8 mouse cellular contexts compared by ENCODE assay signal in genomic region chr8:57320851-57321743, GRCm38 (mm10). TPM values are rescaled to one million over a fixed set of nuclear protein-coding genes. Genes with fewer than 3 reads are reported as not detected.
DNase-seq lines count a peak whose midpoint lies in the region; ATAC-seq and TF ChIP-seq lines count a peak whose summit lies in the region.

Gene Hand2 (plus strand): TSS chr8:57320983.

- H3K27me3 ChIP-seq in intestine, embryonic 15.5 days (replicated peaks) = peaks cover 45% of the 10 kb centered on the region
- H3K27me3 ChIP-seq in thymus, adult 2 months (ENCODE audit: control insufficient read depth, insufficient read depth, low read length) = peaks cover 17% of the 10 kb centered on the region

- under 1% methylated on average over 74 of the region's 83 CpGs for WGBS in intestine, embryonic 15.5 days
- WGBS in thymus, adult 2 months = 6% methylated on average over 83 of the region's 83 CpGs

- peak within 1 kb of the TSS; percentile 66 for H3K4me3 ChIP-seq in intestine, embryonic 15.5 days (replicated peaks)
- no peak within 1 kb of the TSS for H3K4me3 ChIP-seq in thymus, adult 2 months (ENCODE audit: control insufficient read depth, insufficient read depth, low read length)

- H3K4me1 ChIP-seq in intestine, embryonic 15.5 days (replicated peaks) = peaks cover 3% of the 10 kb centered on the region; the same call in 1 of the 2 replicates
- H3K4me1 ChIP-seq in thymus, adult 2 months (replicated peaks; ENCODE audit: control insufficient read depth, insufficient read depth, low read length) = no peaks in the 10 kb centered on the region

- H3K4me2 ChIP-seq in intestine, embryonic 15.5 days (replicated peaks) = peak within 1 kb of the TSS; percentile 68

- TF ChIP-seq CTCF in thymus, adult 2 months (IDR thresholded peaks at IDR 0.05; ENCODE audit: borderline replicate concordance, control insufficient read depth, extremely low read depth, insufficient read depth, low read length, poor library complexity) = no peak

- H3K36me3 ChIP-seq in intestine, embryonic 15.5 days = no peaks in the 10 kb centered on the region
- H3K36me3 ChIP-seq in thymus, adult 2 months (ENCODE audit: control insufficient read depth, insufficient read depth, low read length) = no peaks in the 10 kb centered on the region

- no peak for TF ChIP-seq POLR2A in thymus, adult 2 months (IDR thresholded peaks at IDR 0.05; ENCODE audit: control insufficient read depth, extremely low read depth, insufficient read depth, low read length, poor library complexity)

- peak; percentile 80 for ATAC-seq in intestine, embryonic 15.5 days

- peak within 1 kb of the TSS; percentile 81 for H3K9ac ChIP-seq in intestine, embryonic 15.5 days

- H3K9me3 ChIP-seq in intestine, embryonic 15.5 days = no peaks in the 10 kb centered on the region

- peak; percentile 97 for DNase-seq in MN1 (ENCODE audit: low spot score)
- peak; percentile 58 for DNase-seq in adrenal gland, postnatal 10 days
- DNase-seq in gastrocnemius, postnatal 14 days = peak; percentile 34
- peak; percentile 83 for DNase-seq in neural tube, embryonic 10.5 days (ENCODE audit: extremely low spot score, low spot score)
- DNase-seq in thymus, adult 2 months = no peak
- no peak for DNase-seq in layer of hippocampus, adult 11-12 months (ENCODE audit: low spot score)
- DNase-seq in left cerebral cortex, adult 18-20 months (ENCODE audit: low spot score in 2 of 2) = no peak

- peak within 1 kb of the TSS; percentile 88 for H3K27ac ChIP-seq in intestine, embryonic 15.5 days
- no peak within 1 kb of the TSS for H3K27ac ChIP-seq in thymus, adult 2 months (ENCODE audit: control insufficient read depth, insufficient read depth, low read length)

- intact Hi-C loops in gastrocnemius, postnatal 14 days (cut with DNase I; ENCODE audit: low total_unique reads) = no loop called here

RNA-seq across cellular contexts. Expression of gene Hand2, which starts in this region (rescaled TPM):
- 10 to 100 TPM; 32.2 to 38.4 TPM for total RNA-seq in adrenal gland, postnatal 10 days (2021)
- under 1 TPM; 0.29 to 0.47 TPM for total RNA-seq in gastrocnemius, postnatal 14 days (2021)
- polyA plus RNA-seq in intestine, embryonic 15.5 days (2015; fragmentation: Nextera tagmentation; extraction: Ambion mirVana) = 6.7 and 9.4 TPM in 2 replicates
- 0.26 and 1.2 TPM in 2 replicates for polyA plus RNA-seq in thymus, adult 2 months (2012; rRNA removed)
- not detected for total RNA-seq in left cerebral cortex, adult 18-20 months (2021)

Comparison
In these comparisons a context has a peak if more than half of its experiments do, and no peak if none do; other contexts are left out.
1. RNA of gene Hand2 (total RNA-seq): 32.2 to 38.4 TPM in adrenal gland, postnatal 10 days; 0.29 to 0.47 TPM in gastrocnemius, postnatal 14 days and not detected in left cerebral cortex, adult 18-20 months; every median in the first group is over 10 times any median in the second.
2. Peak in DNase-seq in gastrocnemius, postnatal 14 days; RNA of the gene not detected or under 1 TPM.
3. DNase-seq: peak in MN1 (single experiment), adrenal gland, postnatal 10 days (single experiment) and neural tube, embryonic 10.5 days (single experiment); none in thymus, adult 2 months (single experiment), layer of hippocampus, adult 11-12 months (single experiment) and left cerebral cortex, adult 18-20 months (0 of 2).